Mouse (Mus musculus): Measurements from ENCODE around the gene Hoxd9.
A peak's percentile ranks its signal among the peaks of the same experiment; 100 is the strongest.

Hoxd9 gene

GRCm38 (mm10) chr2:74711721-74712621 is 14.4 kb downstream of the Hoxd9 start, which contains the start of the genes Hoxd3 and Hoxd4:
TSS of gene Hoxd3 (plus strand) at chr2:74711927.
TSS of gene Hoxd4 (plus strand) at chr2:74711929.
- no peak for DNase-seq (ENCODE audit: low spot score in 2 of 2)

GRCm38 (mm10) chr2:74713239-74714150 is 16.0 kb downstream of the Hoxd9 start:
- DNase-seq (ENCODE audit: low spot score in 2 of 2) = no peak

- DNase-seq (ENCODE audit: low spot score in 2 of 2) = no peak
These were observed 16.7 kb downstream of the Hoxd9 start for GRCm38 (mm10) chr2:74714156-74714789.

GRCm38 (mm10) chr2:74714881-74715280 is 17.4 kb downstream of the Hoxd9 start:
- DNase-seq (ENCODE audit: low spot score in 2 of 2) = no peak

- DNase-seq (ENCODE audit: low spot score in 2 of 2) = peak; percentile 86 to 95
These were observed 18.1 kb downstream of the Hoxd9 start for GRCm38 (mm10) chr2:74715504-74716241.

- no peak for DNase-seq (ENCODE audit: low spot score in 2 of 2)
These were observed 22.9 kb downstream of the Hoxd9 start for GRCm38 (mm10) chr2:74720384-74720783.

GRCm38 (mm10) chr2:74720955-74721491 is 23.5 kb downstream of the Hoxd9 start:
- no peak for DNase-seq (ENCODE audit: low spot score in 2 of 2)

- DNase-seq (ENCODE audit: low spot score in 2 of 2) = no peak
These were observed 24.4 kb downstream of the Hoxd9 start for GRCm38 (mm10) chr2:74721882-74722281.

GRCm38 (mm10) chr2:74722949-74723348 is 25.4 kb downstream of the Hoxd9 start:
- DNase-seq (ENCODE audit: low spot score in 2 of 2) = no peak

- no peak for DNase-seq (ENCODE audit: low spot score in 2 of 2)
These were observed 26.9 kb downstream of the Hoxd9 start for GRCm38 (mm10) chr2:74724244-74725015.

- no peak for DNase-seq (ENCODE audit: low spot score in 2 of 2)
These were observed 27.6 kb downstream of the Hoxd9 start for GRCm38 (mm10) chr2:74725171-74725570.

- DNase-seq (ENCODE audit: low spot score in 2 of 2) = no peak
These were observed 29.0 kb downstream of the Hoxd9 start, which contains the start of gene Gm28230 for GRCm38 (mm10) chr2:74726551-74726950. TSS of gene Gm28230 (plus strand) at chr2:74726728.

GRCm38 (mm10) chr2:74726973-74727639 is 29.6 kb downstream of the Hoxd9 start:
- no peak for DNase-seq (ENCODE audit: low spot score in 2 of 2)

GRCm38 (mm10) chr2:74727640-74728302 is 30.2 kb downstream of the Hoxd9 start:
- no peak for DNase-seq (ENCODE audit: low spot score in 2 of 2)

- no peak for DNase-seq (ENCODE audit: low spot score in 2 of 2)
These were observed 30.8 kb downstream of the Hoxd9 start for GRCm38 (mm10) chr2:74728303-74728680.

- no peak for DNase-seq (ENCODE audit: low spot score in 2 of 2)
These were observed 32.8 kb downstream of the Hoxd9 start for GRCm38 (mm10) chr2:74730331-74730730.

- DNase-seq (ENCODE audit: low spot score in 2 of 2) = no peak
These were observed 33.5 kb downstream of the Hoxd9 start for GRCm38 (mm10) chr2:74731055-74731454.

GRCm38 (mm10) chr2:74731799-74732512 is 34.4 kb downstream of the Hoxd9 start:
- no peak for DNase-seq (ENCODE audit: low spot score in 2 of 2)
